Mouse (Mus musculus) lung, embryonic 14.5 days (tissue): ENCODE measurements around the gene Rbfox2. TPM values are rescaled to one million over a fixed set of nuclear protein-coding genes. Genes with fewer than 3 reads are reported as not detected.

ENCODE experiments used
- ATAC-seq: fragments of 200-750 bp; cut with Nextera tagmentation; 2 replicates; pipeline ENCODE4 v1.8.0; 2017; ENCODE audit warnings: mild to moderate bottlenecking, moderate TSS enrichment, moderate library complexity; ENCODE audit not compliant: insufficient read depth
- DNase-seq: peaks from one replicate; pipeline ENCODE4 v3.0.0-alpha.2; 2015
- H3K27ac ChIP-seq: fragments of 300-500 bp; sonication (generic); 2 replicates; pipeline ENCODE4 v1.5.1; 2014; ENCODE audit warnings: low read depth, mild to moderate bottlenecking, moderate library complexity
- H3K27me3 ChIP-seq: fragments of 300-500 bp; sonication (generic); 2 replicates; pipeline ENCODE4 v1.6.1; 2014; ENCODE audit warnings: low read length, control low read depth; ENCODE audit not compliant: insufficient read depth
- H3K36me3 ChIP-seq: fragments of 300-500 bp; sonication (generic); 2 replicates; pipeline ENCODE4 v1.6.1; 2014; ENCODE audit warnings: control low read depth; ENCODE audit not compliant: insufficient read depth
- H3K4me1 ChIP-seq: fragments of 300-500 bp; sonication (generic); 2 replicates; pipeline ENCODE4 v1.6.1; 2014; ENCODE audit warnings: antibody characterized with exemption, control low read depth; ENCODE audit not compliant: insufficient read depth
- H3K4me2 ChIP-seq: fragments of 300-500 bp; sonication (generic); 2 replicates; pipeline ENCODE4 v1.6.1; 2014; ENCODE audit warnings: mild to moderate bottlenecking
- H3K4me3 ChIP-seq: fragments of 300-500 bp; sonication (generic); 2 replicates; pipeline ENCODE4 v1.5.1; 2014; ENCODE audit warnings: low read depth, low read length
- H3K9ac ChIP-seq: fragments of 300-500 bp; sonication (generic); 2 replicates; pipeline ENCODE4 v1.6.1; 2014
- H3K9me3 ChIP-seq: fragments of 300-500 bp; sonication (generic); 2 replicates; pipeline ENCODE4 v1.6.1; 2016; ENCODE audit warnings: low read depth, low read length, control low read depth
- CTCF ChIP-seq: IDR thresholded peaks from 2 replicates; pipeline ENCODE4 v1.5.1; 2016; ENCODE audit warnings: antibody characterized with exemption, low read depth
- WGBS: fragments of 180-500 bp; shearing (Covaris S2); extraction: QIAGEN DNeasy Blood & Tissue Kit; methylation state at CpG from one replicate; pipeline ENCODE4 v1.1.7; 2014; 5-methylcytosine and 5-hydroxymethylcytosine counted together
- polyA plus RNA-seq: library from polyadenylated mRNA; unstranded; fragments of >200 nt; fragmentation: Nextera tagmentation; extraction: Ambion mirVana; gene quantifications from 2 replicates; pipeline ENCODE4 v1.2.1, GENCODE M21; 2014

Gene Rbfox2
- polyA plus RNA-seq, 1 experiment from 2014 or later, result 55.8 TPM

- H3K9me3 ChIP-seq, result no peaks in the 10 kb centered on the region
- no peak overlapping the region for H3K4me3 ChIP-seq
- ATAC-seq (no peak), DNase-seq (no peak)
- H3K36me3 ChIP-seq, result 0 out of 2 replicates have a peak, but pooled peaks cover 4% of the 10 kb centered on the region
- 47% methylated on average over 7 of the region's 7 CpGs for WGBS
- H3K27me3 ChIP-seq, result no peaks in the 10 kb centered on the region
- no peak overlapping the region for H3K9ac ChIP-seq
- no peak overlapping the region for H3K4me2 ChIP-seq
- H3K27ac ChIP-seq, result peak overlapping the region; percentile 64; the same call in 1 of the 2 replicates
- TF ChIP-seq CTCF, result no peak
- peaks cover 46% of the 10 kb centered on the region for H3K4me1 ChIP-seq
Measured at GRCm38 (mm10) chr15:77212818-77213217, 94.0 kb downstream of the Rbfox2 start.

- WGBS, result 42% methylated on average over 4 of the region's 4 CpGs
- Histone ChIP-seq H3K27me3 (no peaks in the 10 kb centered on the region), H3K4me1 (peaks cover 42% of the 10 kb centered on the region), H3K4me2 (no peak overlapping the region), H3K9me3 (no peaks in the 10 kb centered on the region), H3K36me3 (0 out of 2 replicates have a peak, but pooled peaks cover 4% of the 10 kb centered on the region), H3K9ac (no peak overlapping the region), H3K4me3 (no peak overlapping the region), H3K27ac (peak overlapping the region; percentile 9; the same call in 1 of the 2 replicates)
- ATAC-seq (no peak), DNase-seq (no peak)
- TF ChIP-seq CTCF, result no peak
Measured at GRCm38 (mm10) chr15:77212217-77212757, 94.5 kb downstream of the Rbfox2 start.

GRCm38 (mm10) chr15:77206996-77207395 lies 99.8 kb downstream of the Rbfox2 start:
- H3K27ac ChIP-seq, result no peak overlapping the region
- ATAC-seq (no peak), DNase-seq (no peak)
- no peak overlapping the region for H3K4me2 ChIP-seq
- no peak overlapping the region for H3K9ac ChIP-seq
- no peak for TF ChIP-seq CTCF
- peaks cover 18% of the 10 kb centered on the region for H3K4me1 ChIP-seq
- no peaks in the 10 kb centered on the region for H3K27me3 ChIP-seq
- no peaks in the 10 kb centered on the region for H3K9me3 ChIP-seq
- no peaks in the 10 kb centered on the region for H3K36me3 ChIP-seq
- H3K4me3 ChIP-seq, result no peak overlapping the region
- 64% methylated on average over 5 of the region's 5 CpGs for WGBS

- peak overlapping the region; percentile 24; the same call in 1 of the 2 replicates for H3K27ac ChIP-seq
Measured at GRCm38 (mm10) chr15:77204951-77205350, 101.9 kb downstream of the Rbfox2 start.

GRCm38 (mm10) chr15:77203255-77203981 lies 103.4 kb downstream of the Rbfox2 start:
- peak overlapping the region; percentile 12; the same call in 1 of the 2 replicates for H3K4me2 ChIP-seq

More at GRCm38 (mm10) chr15:77204951-77205350, 101.9 kb downstream of the Rbfox2 start:
- Histone ChIP-seq H3K4me3 (no peak overlapping the region), H3K4me2 (no peak overlapping the region), H3K27me3 (no peaks in the 10 kb centered on the region), H3K9me3 (no peaks in the 10 kb centered on the region), H3K9ac (no peak overlapping the region), H3K36me3 (no peaks in the 10 kb centered on the region), H3K4me1 (peaks cover 20% of the 10 kb centered on the region)
- ATAC-seq (no peak), DNase-seq (no peak)
- TF ChIP-seq CTCF, result no peak
- WGBS, result 60% methylated on average over 7 of the region's 7 CpGs

GRCm38 (mm10) chr15:77202881-77203254 lies 103.9 kb downstream of the Rbfox2 start:
- ATAC-seq (0 out of 2 replicates have a peak, but pooled peaks have one; percentile 4), DNase-seq (no peak)
- Histone ChIP-seq H3K4me1 (peaks cover 20% of the 10 kb centered on the region), H3K27me3 (no peaks in the 10 kb centered on the region), H3K9ac (no peak overlapping the region), H3K36me3 (no peaks in the 10 kb centered on the region), H3K4me3 (no peak overlapping the region), H3K4me2 (no peak overlapping the region), H3K9me3 (no peaks in the 10 kb centered on the region), H3K27ac (peak overlapping the region; percentile 63; the same call in 1 of the 2 replicates)
- WGBS, result 50% methylated on average over 3 of the region's 3 CpGs
- TF ChIP-seq CTCF, result no peak

More at GRCm38 (mm10) chr15:77203255-77203981, 103.4 kb downstream of the Rbfox2 start:
- no peak for TF ChIP-seq CTCF
- no peaks in the 10 kb centered on the region for H3K36me3 ChIP-seq
- peak overlapping the region; percentile 63; the same call in 1 of the 2 replicates for H3K27ac ChIP-seq
- peaks cover 20% of the 10 kb centered on the region for H3K4me1 ChIP-seq
- peak overlapping the region; percentile 13; the same call in 1 of the 2 replicates for H3K9ac ChIP-seq
- DNase-seq, result peak; percentile 39
- no peaks in the 10 kb centered on the region for H3K27me3 ChIP-seq
- H3K4me3 ChIP-seq, result no peak overlapping the region
- H3K9me3 ChIP-seq, result no peaks in the 10 kb centered on the region
- WGBS, result 35% methylated on average over 14 of the region's 14 CpGs
- ATAC-seq, result peak; percentile 26; the same call in 1 of the 2 replicates

GRCm38 (mm10) chr15:77202223-77202622 lies 104.6 kb downstream of the Rbfox2 start:
- DNase-seq, result peak; percentile 94
- Histone ChIP-seq H3K9ac (no peak overlapping the region), H3K36me3 (no peaks in the 10 kb centered on the region), H3K4me2 (peak overlapping the region; percentile 10; the same call in 1 of the 2 replicates), H3K27me3 (no peaks in the 10 kb centered on the region), H3K4me3 (no peak overlapping the region), H3K9me3 (no peaks in the 10 kb centered on the region), H3K4me1 (peaks cover 22% of the 10 kb centered on the region), H3K27ac (peak overlapping the region; percentile 30; the same call in 1 of the 2 replicates)
- TF ChIP-seq CTCF, result no peak
- WGBS, result 9% methylated on average over 2 of the region's 2 CpGs
- peak; percentile 64 for ATAC-seq
